Mouse (Mus musculus) embryo, embryonic 11.5 days (tissue): ENCODE measurements at regions not wholly inside any gene's neighbourhood (a gene's known extent, or its start where the extent isn't known, plus 50 kb on each side); places are given as distances from the start of the nearest gene placed in this dataset.

ENCODE experiments used
- DNase-seq: peaks from one replicate; pipeline ENCODE4 v3.0.0-alpha.2; 2012; ENCODE audit warnings: low read depth, low spot score

DNA sequence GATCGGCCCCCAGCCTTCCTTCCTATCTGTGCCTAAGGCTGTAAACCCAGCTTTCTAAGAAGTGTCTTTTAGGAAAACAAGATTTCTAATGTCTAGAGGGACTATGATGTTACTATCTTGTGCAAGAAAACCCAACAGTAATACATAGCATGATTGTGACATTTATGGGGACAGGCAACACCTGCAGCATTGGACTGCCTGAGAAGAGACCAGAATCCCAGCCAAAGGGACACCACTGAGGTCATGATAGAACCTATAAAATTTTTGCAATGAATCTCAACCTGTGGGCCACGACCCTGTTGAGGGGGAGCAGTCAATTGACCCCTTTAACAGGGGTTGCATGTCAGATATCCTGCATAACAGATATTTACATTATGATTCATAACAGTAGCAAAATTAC, 208.1 kb upstream of the Daam1 start:
- DNase-seq, result no peak

DNA sequence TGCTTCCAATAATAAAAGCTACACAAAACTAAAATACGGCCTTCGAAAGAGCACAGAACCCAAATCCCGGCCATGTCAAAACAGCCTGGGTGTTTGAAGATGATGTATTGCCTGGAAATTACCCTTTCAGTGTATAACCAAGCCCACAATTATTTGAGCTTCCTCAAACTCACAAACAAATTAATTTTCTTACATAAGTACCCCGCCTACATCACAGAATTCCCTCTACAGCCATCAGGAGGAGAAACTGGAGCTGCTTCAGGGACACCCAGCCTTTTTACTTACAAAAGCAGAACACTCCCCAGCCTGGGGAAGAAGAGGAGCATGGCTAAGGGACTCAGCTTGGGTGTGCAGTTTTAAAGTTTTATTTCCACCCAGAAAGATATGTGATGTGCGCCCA, 207.6 kb upstream of the Daam1 start:
- DNase-seq, result no peak

DNA sequence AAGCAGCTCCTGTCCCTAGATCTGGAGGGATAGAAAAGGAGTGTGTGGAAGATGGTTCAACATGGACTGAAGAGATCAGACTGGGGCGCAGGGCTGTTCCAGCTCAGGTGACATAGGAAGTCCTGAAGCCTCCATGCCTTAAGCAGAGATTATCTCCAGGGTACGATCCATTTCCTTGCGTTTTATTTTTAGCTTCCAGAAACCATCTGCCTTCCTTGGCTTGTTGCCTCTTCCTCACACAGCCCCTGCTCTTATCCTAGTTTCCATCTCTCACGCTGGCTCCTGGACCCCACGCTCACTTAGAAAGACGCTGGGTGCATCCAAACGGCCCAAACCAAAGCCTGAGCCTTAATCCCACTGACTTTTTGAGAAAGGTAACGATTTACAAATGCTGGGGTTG, 206.8 kb upstream of the Daam1 start:
- no peak for DNase-seq

DNA sequence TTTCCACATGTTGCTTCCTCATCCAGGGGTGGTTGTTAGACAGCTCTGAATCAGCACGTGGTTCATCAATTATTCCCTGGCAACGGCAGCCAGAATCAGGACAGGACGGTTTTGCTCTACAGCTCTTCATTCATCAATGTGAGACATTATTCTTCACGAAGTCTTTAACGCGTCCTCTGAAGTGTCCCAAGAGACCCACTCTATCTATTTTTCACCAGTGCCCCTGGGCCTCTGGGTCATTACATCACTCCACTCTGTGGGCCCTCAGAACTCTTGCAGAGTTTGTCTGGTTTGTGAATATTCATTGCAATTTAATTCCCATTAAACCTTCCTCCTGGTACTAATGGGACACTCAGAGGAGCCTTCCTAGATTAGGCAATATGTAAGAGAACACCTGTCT, 206.2 kb upstream of the Daam1 start:
- DNase-seq, result no peak

DNA sequence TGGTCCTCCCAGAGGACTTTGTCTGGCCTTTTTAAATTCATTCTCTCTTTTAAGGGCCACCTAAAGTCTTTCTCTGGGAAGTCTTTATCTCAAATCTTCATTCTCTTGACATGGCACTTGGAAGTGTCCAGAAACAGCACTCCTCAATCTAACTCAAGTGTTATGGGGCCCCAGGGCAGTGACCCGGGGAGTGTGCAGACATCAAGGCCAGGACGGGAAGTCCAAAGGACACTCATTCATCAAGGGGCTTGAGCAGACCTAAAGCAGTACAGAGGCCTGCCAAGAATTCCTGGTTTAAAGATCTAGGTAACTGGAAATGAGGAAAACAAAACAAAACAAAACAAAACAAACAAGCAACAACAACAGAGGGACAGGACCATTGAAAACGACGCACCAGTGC, 205.8 kb upstream of the Daam1 start:
- DNase-seq, result no peak

DNA sequence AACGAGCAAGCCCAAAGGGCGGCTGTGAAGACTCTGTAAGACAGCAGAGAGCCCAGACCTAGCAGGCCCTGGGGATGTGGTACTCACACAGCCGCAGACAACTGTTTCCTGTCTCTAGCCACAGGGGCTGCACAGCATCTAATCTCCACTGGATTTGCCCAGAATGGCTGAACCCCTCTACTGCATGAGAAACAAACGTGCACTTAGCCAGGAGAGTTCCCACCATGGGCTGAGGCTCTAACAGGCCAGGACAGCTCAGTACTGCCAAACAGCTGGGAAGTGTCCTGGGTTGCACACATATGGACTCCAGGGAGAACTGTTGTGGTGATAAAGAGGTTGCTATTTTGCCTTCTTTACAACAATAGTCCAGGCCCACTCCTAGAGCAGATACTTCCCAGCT, 204.1 kb upstream of the Daam1 start:
- DNase-seq, result no peak

DNA sequence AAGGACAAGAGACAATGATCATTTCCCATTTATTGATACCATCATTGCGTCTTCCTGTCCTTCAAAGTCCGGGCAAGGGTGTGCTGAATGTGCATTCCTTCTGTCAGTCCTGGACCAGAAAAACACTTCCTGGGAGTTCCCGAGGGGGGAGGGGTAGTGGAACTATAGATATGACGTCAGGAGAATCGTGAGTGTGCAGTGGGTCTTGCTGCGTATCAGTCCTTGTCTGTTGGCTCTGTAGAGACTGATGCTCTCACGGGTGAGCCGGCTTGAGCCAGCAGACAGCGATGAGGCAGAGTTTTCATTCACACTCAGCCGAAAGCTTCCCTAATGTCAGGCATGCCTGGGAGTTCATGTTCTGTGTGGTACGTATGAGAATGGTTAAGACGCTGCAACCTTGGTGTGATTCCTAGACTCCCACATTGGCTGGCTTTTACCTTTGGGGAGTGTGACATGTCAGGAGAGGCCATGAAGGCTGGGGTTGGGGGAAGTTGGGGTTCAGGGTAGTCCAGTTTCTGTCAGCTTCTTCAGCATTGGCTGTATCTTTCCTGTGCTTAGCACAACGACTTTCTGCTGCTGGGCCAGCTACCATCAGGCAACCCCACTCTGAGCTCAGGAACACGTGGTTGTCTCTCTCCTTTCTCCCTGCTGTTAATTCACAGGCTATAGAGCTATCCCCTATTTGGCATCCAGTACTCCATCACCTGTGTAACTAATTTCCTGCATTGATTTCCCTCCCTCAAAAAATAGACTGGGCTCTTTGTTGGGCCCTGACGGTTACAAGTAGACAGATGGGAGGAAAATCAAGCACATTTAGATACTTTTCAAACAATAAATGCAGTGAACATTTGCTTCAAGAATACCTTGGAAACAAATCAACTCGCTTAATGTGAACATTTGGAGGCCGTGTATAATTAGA, 203.2 kb upstream of the Daam1 start:
- DNase-seq, result no peak

DNA sequence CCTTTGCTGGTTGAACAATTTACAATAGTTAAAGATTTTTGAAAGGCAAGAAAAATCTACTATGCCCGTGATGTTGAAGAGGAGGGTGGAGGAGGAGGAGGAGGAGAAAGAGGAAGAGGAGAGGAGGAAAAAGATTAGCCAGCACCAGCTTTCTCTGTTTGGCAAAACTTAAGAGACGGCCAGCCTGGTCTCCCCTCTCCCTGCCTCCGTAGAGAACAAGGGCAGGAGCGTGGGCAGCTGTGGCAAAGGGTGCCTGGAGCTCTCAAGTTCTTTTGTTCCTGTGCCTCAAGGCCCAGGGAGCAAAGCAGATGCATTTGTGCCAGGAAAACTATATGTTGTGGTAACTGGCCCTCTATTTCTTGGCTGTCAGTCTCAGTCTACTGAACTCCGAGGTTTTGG, 202.5 kb upstream of the Daam1 start:
- DNase-seq, result no peak

DNA sequence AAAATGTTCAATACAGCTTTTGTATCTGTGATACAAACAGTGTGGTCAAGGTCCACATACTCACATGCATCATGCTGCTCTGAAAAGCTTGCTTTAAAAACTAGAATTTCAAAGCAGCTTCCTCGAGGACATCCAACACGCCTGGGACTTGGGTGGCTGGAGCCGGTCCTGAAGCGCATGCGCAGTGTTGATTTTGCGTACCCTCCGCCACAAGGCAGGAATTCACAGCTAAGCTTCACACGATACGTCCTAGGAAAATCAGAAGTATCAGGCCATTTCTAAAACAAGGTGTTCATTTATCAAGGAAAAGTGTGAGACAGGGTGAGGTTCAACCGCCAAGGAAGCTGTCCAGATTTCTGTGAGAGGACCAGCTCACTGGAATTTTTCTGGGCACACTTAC, 202.1 kb upstream of the Daam1 start:
- no peak for DNase-seq

DNA sequence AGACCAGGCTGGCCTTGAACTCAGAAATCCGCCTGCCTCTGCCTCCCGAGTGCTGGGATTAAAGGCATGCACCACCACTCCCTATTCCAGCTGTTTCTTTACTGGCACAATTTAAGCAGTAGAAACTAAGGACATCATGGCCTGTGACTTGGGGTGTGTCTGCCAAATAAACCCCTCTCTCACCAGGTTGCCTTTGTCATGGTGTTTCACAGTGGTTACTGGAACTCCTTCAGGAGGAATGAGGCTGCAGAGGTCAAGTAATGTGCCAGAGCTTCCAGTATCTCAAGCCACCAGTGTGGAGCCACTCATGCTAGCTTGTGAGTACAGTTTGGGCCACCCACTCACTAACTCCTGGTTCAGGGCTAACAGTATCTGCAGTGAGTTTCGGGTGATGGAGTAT, 200.5 kb upstream of the Daam1 start:
- no peak for DNase-seq

DNA sequence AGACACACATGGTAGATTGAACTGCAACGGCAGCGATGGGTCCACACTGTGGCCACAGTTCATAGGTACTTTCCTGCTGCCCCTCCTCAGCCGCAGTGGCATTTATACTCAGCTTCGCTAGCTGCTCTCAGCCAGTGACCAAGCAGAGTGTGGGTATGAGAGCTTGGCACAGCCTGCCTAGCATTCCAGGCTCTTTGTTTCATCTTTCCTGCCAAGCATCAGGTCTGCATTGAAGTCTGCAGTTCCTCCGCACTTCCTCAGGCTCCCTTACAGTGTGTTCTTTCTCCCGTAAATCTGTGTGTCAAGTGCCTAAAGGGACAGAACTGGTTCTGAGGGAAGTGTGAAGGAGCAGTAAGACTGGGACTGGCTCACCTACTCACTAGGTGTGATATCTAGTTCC, 194.6 kb upstream of the Daam1 start:
- no peak for DNase-seq

DNA sequence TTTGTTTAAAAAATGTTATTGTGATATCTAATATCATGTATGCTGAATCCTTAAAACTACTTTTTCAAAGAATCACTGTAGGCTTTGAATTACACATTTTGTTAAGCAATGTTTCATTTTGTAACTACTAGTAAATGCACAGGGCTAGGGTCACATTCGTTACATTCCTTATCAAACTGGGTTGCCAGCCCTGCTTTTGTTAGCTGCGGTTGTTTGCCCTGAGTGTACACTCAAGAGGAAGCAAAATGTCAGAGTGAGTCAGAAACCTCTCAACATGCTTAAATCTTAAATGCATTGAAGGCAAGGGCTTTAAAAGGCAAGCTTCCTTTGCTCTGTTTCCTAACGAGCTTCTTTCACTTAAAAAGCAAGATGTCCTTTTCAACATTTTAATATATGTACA, 193.6 kb upstream of the Daam1 start:
- DNase-seq, result no peak

DNA sequence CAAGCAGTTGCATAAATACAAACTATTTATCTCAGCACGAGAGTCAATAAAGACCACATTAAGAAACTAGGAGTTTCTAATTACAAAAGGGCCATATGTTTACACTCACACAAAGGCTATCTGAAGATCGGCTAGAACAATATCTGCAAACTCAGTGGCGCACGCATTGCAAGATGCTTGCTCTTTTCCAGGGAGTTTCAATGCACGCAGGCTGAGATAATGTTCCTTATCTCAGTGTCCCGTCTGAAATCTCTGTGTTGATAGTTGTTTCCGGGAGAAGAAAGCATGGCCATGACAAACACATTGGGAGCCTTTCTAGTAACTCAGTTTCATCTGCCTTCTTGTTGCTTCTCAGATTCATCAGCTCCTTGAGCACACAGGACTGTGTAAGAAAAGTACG, 192.6 kb upstream of the Daam1 start:
- DNase-seq, result no peak

DNA sequence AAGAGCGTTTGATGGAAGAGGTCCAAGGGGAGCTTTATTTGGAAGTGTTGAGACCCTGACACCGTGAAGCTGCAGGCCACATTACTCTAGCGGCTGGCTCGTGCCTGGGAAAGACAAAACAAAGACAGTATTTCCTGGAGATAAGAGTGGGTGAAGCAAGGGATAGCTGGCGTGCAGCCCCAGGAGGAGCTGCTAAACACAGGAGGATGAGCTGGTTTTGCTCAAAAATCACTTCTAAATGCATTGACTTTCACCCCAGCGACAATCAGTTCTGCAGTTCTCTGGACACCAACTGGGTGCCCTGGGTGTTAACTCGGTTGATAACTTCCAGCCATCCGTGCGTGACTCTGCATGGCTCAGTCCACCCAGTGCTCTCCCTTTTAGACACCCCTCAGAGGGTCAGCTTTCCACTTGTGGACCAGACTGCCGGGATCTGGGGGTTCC, 190.8 kb upstream of the Daam1 start:
- DNase-seq, result no peak

DNA sequence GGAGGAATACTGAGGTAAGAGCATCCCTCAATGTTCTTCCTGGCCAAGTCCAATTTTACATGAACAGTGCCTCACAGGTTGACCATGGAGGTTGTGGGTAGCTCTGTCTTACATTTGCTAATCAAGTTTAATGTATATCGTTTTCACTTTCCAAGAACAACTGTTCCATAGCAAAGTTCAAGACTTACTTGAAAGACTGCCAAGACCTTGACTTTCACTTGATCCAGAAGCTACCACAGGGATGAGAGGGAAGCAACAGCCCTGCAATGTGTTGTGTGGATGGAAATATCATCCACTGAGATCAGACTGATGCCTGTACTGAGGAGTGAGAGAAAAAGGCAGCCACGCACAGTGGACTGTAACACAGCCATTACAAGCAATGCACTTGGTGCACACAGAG, 189.4 kb upstream of the Daam1 start:
- no peak for DNase-seq

DNA sequence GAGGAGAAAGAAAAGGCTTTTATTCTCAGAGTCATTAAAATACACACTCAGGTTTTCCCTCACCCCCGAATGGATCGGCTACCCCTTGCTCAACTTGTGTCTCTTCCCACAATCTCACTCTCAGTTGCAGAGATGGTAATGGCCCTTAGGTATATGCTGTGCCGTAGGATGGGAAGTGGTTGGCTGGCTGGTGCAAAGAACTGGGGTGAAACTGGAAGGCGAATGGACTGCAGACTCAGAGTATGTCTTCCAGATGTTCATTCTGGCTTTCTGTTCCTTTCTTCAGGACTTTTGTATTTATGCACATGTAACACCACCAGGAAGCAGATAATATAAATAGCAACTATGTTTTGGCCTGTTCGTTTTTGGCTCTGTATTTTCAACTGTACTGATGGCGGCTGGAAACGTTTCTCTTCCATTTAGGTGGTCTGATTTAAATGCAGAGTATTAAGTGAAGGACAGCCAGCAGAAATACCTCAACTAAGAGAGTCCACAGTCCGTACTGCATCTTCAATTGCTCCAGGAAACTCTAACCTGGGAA, 188.0 kb upstream of the Daam1 start:
- no peak for DNase-seq

DNA sequence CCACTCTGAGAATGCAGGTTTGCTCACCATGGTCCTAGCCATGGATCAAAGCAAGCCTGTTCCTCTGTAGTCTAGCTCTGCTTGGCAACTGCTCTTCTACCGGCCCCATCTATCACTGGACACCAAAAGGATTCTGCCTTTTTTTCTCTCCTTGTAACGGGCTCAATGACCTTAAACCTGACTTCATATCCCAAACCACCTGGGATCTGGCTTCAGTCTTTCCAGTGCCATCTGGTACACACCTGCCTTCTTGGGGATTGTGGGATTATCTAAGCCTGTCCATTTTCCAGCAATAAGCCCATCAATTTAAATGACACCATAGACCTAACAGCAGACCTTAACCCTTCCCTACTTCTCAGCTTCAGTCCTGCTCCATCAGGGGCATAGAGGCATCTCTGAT, 179.6 kb upstream of the Daam1 start:
- no peak for DNase-seq

DNA sequence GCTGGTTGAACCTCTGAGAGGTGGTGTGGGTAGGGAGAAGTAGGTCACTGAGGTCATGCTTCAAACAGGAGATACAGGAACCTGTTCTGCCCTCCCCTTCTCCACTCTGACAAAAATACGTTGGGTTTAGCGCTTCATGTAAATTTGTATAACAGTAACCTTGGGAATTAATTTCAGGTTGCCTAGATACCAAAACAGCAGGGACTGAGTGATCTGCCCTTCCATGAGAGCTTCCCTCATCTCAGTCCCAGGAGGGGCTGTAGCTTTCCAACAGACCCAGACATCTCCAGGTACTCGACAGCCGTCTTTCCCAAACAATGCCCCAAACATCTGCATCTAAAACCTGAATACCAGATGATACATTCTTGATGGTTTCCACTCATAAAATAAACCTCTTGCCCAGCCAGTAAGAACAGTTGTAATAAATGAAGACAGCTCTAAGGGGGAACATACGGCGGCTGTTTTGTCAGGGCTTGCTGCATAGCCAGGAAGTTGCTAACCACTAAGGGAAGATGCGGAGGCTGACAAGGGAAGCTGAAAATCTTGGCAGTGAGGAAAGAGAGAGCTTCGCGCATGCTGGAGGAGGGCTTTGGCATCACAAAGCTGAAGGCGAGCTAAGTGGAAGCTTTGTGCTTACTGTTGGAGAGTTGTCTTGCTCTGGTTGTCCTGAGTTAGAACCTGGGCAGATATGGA, 137.4 kb upstream of the Daam1 start:
- no peak for DNase-seq

DNA sequence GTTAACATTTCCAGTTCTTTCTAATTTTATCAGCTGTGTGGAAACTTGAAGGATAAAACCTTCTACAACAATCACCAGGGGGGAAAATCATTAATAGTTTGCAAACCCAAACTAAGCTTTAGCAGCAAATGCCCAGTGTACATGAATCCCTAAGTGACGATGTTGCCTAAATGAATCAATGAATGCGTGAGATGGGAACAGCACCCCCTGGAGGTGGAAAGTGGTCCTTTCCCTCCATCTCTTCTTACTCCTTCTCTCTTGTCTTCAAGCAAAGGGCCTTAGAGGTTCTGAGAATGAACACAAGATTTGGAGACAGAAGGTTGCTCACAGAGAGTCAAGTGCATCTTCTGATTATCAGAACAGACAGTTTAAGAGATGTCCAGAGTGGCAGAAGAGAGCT, 129.1 kb upstream of the Daam1 start:
- DNase-seq, result no peak

DNA sequence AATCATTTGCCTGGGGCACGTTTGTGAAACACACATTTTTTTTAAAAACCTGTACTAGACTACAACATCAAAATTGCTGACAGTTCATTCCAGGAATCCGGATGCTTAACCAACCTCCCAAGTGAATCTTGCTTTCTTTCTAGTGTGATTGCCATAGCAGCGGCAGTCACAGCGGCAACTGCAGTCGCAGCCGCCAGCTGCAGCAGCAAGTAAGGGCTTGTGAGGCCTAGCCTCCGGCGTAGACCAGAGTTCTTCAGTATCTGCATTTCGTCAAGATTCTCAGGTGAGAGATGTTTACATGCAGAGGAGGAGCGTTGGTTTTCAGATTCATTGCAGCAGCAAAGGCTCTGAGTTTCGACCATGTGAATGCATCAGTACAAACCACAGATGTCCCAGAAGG, 128.7 kb upstream of the Daam1 start:
- no peak for DNase-seq

DNA sequence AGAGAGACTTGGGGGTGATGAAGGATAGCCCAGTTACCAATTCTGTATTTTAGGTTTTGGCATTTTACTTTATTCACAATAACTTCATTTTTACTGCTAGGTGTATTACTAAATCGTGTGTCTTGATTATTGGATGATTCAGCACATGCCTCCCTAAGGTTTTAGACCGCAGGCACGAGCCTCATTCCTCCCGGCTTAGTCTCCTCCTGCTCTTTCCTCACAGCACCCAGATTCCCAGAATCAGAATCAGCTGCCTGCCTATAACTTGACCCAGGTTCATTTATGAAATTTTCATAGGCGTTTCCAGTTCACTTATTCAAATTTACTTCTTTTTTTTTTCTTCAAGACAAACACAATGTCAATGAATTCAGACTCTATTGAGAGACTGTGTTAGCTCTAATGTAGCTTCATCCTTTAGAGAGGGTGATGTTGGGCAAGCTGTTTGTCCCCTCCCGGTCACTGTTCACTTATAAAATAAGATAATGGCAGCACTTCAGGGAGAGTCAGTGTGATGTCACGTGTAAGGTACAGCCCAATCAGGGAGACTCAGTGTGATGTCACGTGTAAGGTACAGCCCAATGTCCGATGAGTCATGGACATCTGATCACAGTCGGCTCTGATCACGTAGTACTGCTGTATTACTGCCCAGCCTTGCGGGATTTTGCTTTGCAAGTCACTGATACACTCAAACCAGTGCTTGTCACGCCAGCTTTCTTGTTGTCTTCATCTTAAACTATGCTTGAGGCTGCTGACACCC, 127.6 kb upstream of the Daam1 start:
- no peak for DNase-seq

DNA sequence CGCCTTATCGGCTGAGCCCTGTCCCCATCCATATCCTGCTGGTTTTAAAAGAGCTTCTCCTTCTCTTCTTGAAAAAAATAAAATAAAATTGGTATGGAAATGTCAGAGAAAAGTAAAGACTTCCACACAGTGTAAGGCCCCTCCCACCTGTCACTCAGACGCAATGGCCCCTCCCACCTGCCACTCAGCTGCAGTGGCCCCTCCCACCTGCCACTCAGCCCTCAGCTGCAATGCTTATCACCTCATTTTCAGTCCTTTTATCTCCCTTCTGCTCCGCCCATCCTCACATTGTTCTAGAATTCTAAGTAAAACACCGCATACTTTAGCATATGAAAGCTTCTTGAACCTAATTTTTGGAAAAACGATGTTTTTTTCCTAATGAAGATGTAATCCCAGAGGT, 126.4 kb upstream of the Daam1 start:
- no peak for DNase-seq
